In the genomic region with DNA sequence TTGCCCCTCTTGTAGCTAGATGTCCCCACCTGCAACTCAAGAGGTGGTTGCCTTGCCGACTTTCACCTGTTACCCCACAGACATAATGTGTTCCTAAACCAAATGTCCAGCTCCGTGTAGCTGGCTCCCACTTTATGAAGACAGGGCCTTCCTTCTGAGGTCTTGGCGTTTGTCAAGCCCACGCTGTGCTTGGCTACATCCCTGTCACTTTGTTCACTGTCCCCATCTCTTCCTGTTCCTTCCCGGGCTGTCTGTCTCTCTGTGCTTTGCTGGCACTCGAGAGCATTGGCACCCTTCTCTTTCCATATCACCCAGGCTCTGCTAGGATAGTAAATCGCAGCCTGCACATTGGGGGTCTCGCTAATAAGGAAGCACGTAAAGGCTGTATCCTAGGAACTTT, we compare ENCODE assay signal across 17 mouse cellular contexts. TPM values are rescaled to one million over a fixed set of nuclear protein-coding genes. Genes with fewer than 3 reads are reported as not detected.
DNase-seq lines count a peak whose midpoint lies in the region; ATAC-seq and TF ChIP-seq lines count a peak whose summit lies in the region.
"Had no signal": no experiment of that assay in that cellular context is flagged by ENCODE, and none has a peak within 500 bp of the region (broad histone marks: within the 10 kb centered on the region; RNA-seq: fewer than 3 reads in every experiment).

No protein-coding gene starts in this region.

- intact Hi-C loops in heart, adult 2 months (cut with DNase I): loop anchor here (2.0 kb wide), 1 partner anchor 33 kb away; no protein-coding TSS in a partner anchor
- intact Hi-C loops in heart, postnatal 10 days (cut with DNase I): loop anchor here (2.0 to 10.0 kb wide), 3 partner anchors 437 to 719 kb away; no protein-coding TSS in a partner anchor
- intact Hi-C loops in heart, postnatal 25 days (cut with DNase I): loop anchor here (2.0 to 5.0 kb wide), 3 partner anchors 46 to 625 kb away; no protein-coding TSS in a partner anchor

- peaks cover 6% of the 10 kb centered on the region; the same call in 1 of the 2 replicates for H3K36me3 ChIP-seq in heart, adult 2 months (ENCODE audit: control insufficient read depth, insufficient read depth, low read length)
- H3K36me3 ChIP-seq in heart, postnatal 0 days (replicated peaks; ENCODE audit: control insufficient read depth, insufficient read depth, low read length): peaks cover 42% of the 10 kb centered on the region
- peaks cover under 1% of the 10 kb centered on the region; the same call in 1 of the 2 replicates for H3K36me3 ChIP-seq in midbrain, embryonic 13.5 days
- no peaks in the 10 kb centered on the region for H3K36me3 ChIP-seq in midbrain, embryonic 15.5 days (replicated peaks)
- H3K36me3 ChIP-seq: limb, embryonic 15.5 days; midbrain, embryonic 12.5 days had no signal

- no peak; the same call in 1 of the 2 replicates for TF ChIP-seq EP300 in heart, adult 2 months (IDR thresholded peaks at IDR 0.05; ENCODE audit: insufficient read depth, low read depth, low read length)
- TF ChIP-seq EP300 in heart, postnatal 0 days (IDR thresholded peaks at IDR 0.05; ENCODE audit: low read depth): no peak

- H3K9me3 ChIP-seq in heart, postnatal 0 days (replicated peaks; ENCODE audit: control insufficient read depth, low read length): no peaks in the 10 kb centered on the region
- H3K9me3 ChIP-seq in midbrain, embryonic 13.5 days: no peaks in the 10 kb centered on the region
- no peaks in the 10 kb centered on the region for H3K9me3 ChIP-seq in midbrain, embryonic 15.5 days
- H3K9me3 ChIP-seq: forebrain, embryonic 10.5 days; hindbrain, embryonic 13.5 days; limb, embryonic 15.5 days; midbrain, embryonic 12.5 days had no signal

- TF ChIP-seq POLR2A in heart, adult 2 months (IDR thresholded peaks at IDR 0.05; ENCODE audit: insufficient read depth, low read depth, low read length): no peak
- no peak for TF ChIP-seq POLR2A in olfactory bulb, adult 2 months (IDR thresholded peaks at IDR 0.05; ENCODE audit: insufficient read depth, low read depth, low read length)

- no peaks in the 10 kb centered on the region for H3K79me2 ChIP-seq in heart, adult 2 months (replicated peaks; ENCODE audit: control insufficient read depth, insufficient read depth, low read length)

- no peak for ATAC-seq in heart, postnatal 0 days (ENCODE audit: insufficient read depth, low read depth)
- ATAC-seq in midbrain, embryonic 13.5 days: no peak
- no peak for ATAC-seq in midbrain, embryonic 15.5 days (replicated peaks)
- ATAC-seq: activated CD4-positive, CD25-positive, alpha-beta regulatory T cell, adult 4 months had no signal

- H3K9ac ChIP-seq in heart, adult 2 months (ENCODE audit: low read depth, low read length): 0 out of 2 replicates have a peak overlapping the region, but pooled peaks have one; percentile 5
- 0 out of 2 replicates have a peak overlapping the region, but pooled peaks have one; percentile 2 for H3K9ac ChIP-seq in heart, postnatal 0 days (replicated peaks; ENCODE audit: low read depth, low read length)
- H3K9ac ChIP-seq in midbrain, embryonic 13.5 days (replicated peaks): peak overlapping the region; percentile 32; the same call in 1 of the 2 replicates
- no peak overlapping the region for H3K9ac ChIP-seq in midbrain, embryonic 15.5 days
- H3K9ac ChIP-seq: hindbrain, embryonic 13.5 days; limb, embryonic 15.5 days; midbrain, embryonic 12.5 days had no signal

- WGBS in heart, adult 2 months: 56% methylated on average over 9 of the region's 9 CpGs
- WGBS in heart, postnatal 0 days: 32% methylated on average over 9 of the region's 9 CpGs
- 86% methylated on average over 9 of the region's 9 CpGs for WGBS in midbrain, embryonic 13.5 days
- 88% methylated on average over 9 of the region's 9 CpGs for WGBS in midbrain, embryonic 15.5 days
- WGBS in olfactory bulb, adult 2 months: 61% methylated on average over 9 of the region's 9 CpGs

- no peak for TF ChIP-seq CTCF in heart, adult 2 months (IDR thresholded peaks at IDR 0.05)
- no peak for TF ChIP-seq CTCF in heart, postnatal 0 days (IDR thresholded peaks at IDR 0.05; ENCODE audit: low read depth)
- no peak for TF ChIP-seq CTCF in olfactory bulb, adult 2 months (IDR thresholded peaks at IDR 0.05; ENCODE audit: insufficient read depth, low read depth, low read length)

- no peak overlapping the region for H3K4me3 ChIP-seq in heart, adult 2 months
- no peak overlapping the region for H3K4me3 ChIP-seq in heart, postnatal 0 days (ENCODE audit: low read depth, low read length)
- H3K4me3 ChIP-seq in midbrain, embryonic 13.5 days (replicated peaks): no peak overlapping the region
- no peak overlapping the region for H3K4me3 ChIP-seq in midbrain, embryonic 15.5 days
- H3K4me3 ChIP-seq in olfactory bulb, adult 2 months (ENCODE audit: insufficient read depth, low read depth, low read length): no peak overlapping the region
- H3K4me3 ChIP-seq: hindbrain, embryonic 13.5 days; midbrain, embryonic 12.5 days; myocyte had no signal

- peak overlapping the region; percentile 64 for H3K27ac ChIP-seq in heart, adult 2 months
- H3K27ac ChIP-seq in heart, postnatal 0 days (ENCODE audit: low read depth): peak overlapping the region; percentile 85
- no peak overlapping the region for H3K27ac ChIP-seq in midbrain, embryonic 13.5 days
- H3K27ac ChIP-seq in midbrain, embryonic 15.5 days: no peak overlapping the region
- 0 out of 2 replicates have a peak overlapping the region, but pooled peaks have one; percentile 16 for H3K27ac ChIP-seq in olfactory bulb, adult 2 months (ENCODE audit: insufficient read depth, low read depth, low read length)
- H3K27ac ChIP-seq: limb, embryonic 15.5 days; midbrain, embryonic 12.5 days had no signal

- no peaks in the 10 kb centered on the region for H3K27me3 ChIP-seq in heart, adult 2 months (ENCODE audit: control insufficient read depth, insufficient read depth, low read length)
- no peaks in the 10 kb centered on the region for H3K27me3 ChIP-seq in heart, postnatal 0 days (ENCODE audit: control insufficient read depth, insufficient read depth, low read length)
- H3K27me3 ChIP-seq in midbrain, embryonic 13.5 days: no peaks in the 10 kb centered on the region
- H3K27me3 ChIP-seq in midbrain, embryonic 15.5 days (replicated peaks): no peaks in the 10 kb centered on the region
- H3K27me3 ChIP-seq: hindbrain, embryonic 13.5 days; limb, embryonic 15.5 days; midbrain, embryonic 12.5 days; Patski had no signal

- no peak for DNase-seq in heart, adult 2 months
- DNase-seq in heart, postnatal 10 days: no peak
- no peak for DNase-seq in heart, postnatal 0 days (ENCODE audit: low spot score)
- DNase-seq in heart, postnatal 25 days (ENCODE audit: low spot score): no peak
- DNase-seq in frontal cortex, postnatal 14 days (ENCODE audit: low spot score in 2 of 2): no peak
- DNase-seq: adrenal gland, postnatal 25 days; thymus, postnatal 4 days had no signal

- peaks cover 11% of the 10 kb centered on the region for H3K4me1 ChIP-seq in heart, adult 2 months (ENCODE audit: control insufficient read depth, insufficient read depth, low read length)
- peaks cover 36% of the 10 kb centered on the region for H3K4me1 ChIP-seq in heart, postnatal 0 days (ENCODE audit: control insufficient read depth, insufficient read depth)
- H3K4me1 ChIP-seq in midbrain, embryonic 13.5 days (replicated peaks): peaks cover 11% of the 10 kb centered on the region
- H3K4me1 ChIP-seq in midbrain, embryonic 15.5 days: peaks cover 12% of the 10 kb centered on the region
- peaks cover 17% of the 10 kb centered on the region for H3K4me1 ChIP-seq in olfactory bulb, adult 2 months (ENCODE audit: control insufficient read depth, insufficient read depth, low read length)

- H3K4me2 ChIP-seq in heart, postnatal 0 days (ENCODE audit: low read depth, low read length): no peak overlapping the region
- H3K4me2 ChIP-seq in midbrain, embryonic 13.5 days (replicated peaks): no peak overlapping the region
- H3K4me2 ChIP-seq in midbrain, embryonic 15.5 days: no peak overlapping the region

RNA-seq across cellular contexts. Expression of gene Gmpr, which starts 30.8 kb away (rescaled TPM):
- total RNA-seq in heart, adult 2 months (2021): 100 to 1,000 TPM; 139 to 158 TPM
- polyA plus RNA-seq in heart, adult 2 months (2012; rRNA removed): 171 and 198 TPM in 2 replicates
- 100 to 1,000 TPM; 221 to 255 TPM for total RNA-seq in heart, postnatal 10 days (2021)
- total RNA-seq in heart, postnatal 0 days (2014; rRNA removed; ENCODE audit: low replicate concordance): 195 TPM in 2 replicates
- polyA plus RNA-seq in heart, postnatal 0 days (2015; fragmentation: Nextera tagmentation; extraction: Ambion mirVana): 282 and 284 TPM in 2 replicates
- 100 to 1,000 TPM; 167 to 189 TPM for total RNA-seq in heart, postnatal 25 days (2021)
- polyA plus RNA-seq in midbrain, embryonic 13.5 days (2015; fragmentation: Nextera tagmentation; extraction: Ambion mirVana): 19.0 and 20.4 TPM in 2 replicates
- polyA plus RNA-seq in midbrain, embryonic 15.5 days (2015; fragmentation: Nextera tagmentation; extraction: Ambion mirVana): 29.5 and 31.7 TPM in 2 replicates
- not detected in 2 replicates for polyA plus RNA-seq in olfactory bulb, adult 2 months (2012; ENCODE audit: insufficient read depth, insufficient read length, low replicate concordance, missing spikeins)
- polyA plus RNA-seq: activated CD4-positive, CD25-positive, alpha-beta regulatory T cell, adult 4 months had no signal

Comparison
In these comparisons a context has a peak if more than half of its experiments do, and no peak if none do; other contexts are left out.
1. H3K27ac ChIP-seq: peak in heart, adult 2 months (single experiment), heart, postnatal 0 days (single experiment) and olfactory bulb, adult 2 months (single experiment); none in midbrain, embryonic 13.5 days (single experiment) and midbrain, embryonic 15.5 days (single experiment).